Mouse (Mus musculus) midbrain, postnatal 0 days (tissue): Measurements from ENCODE around the gene Rnase4. TPM values are rescaled to one million over a fixed set of nuclear protein-coding genes. Genes with fewer than 3 reads are reported as not detected.
"Not testable (repeated sequence)": the region's sequence is repeated elsewhere in the genome, so short reads cannot be mapped to it uniquely, and the experiment has no call there.

ENCODE experiments used
- ATAC-seq: fragments of 200-750 bp; cut with Nextera tagmentation; 2 replicates; pipeline ENCODE4 v1.8.0; 2017; ENCODE audit warnings: moderate number of reproducible peaks, mild to moderate bottlenecking, moderate TSS enrichment, moderate library complexity; ENCODE audit not compliant: low FRiP score
- DNase-seq: peaks from one replicate; pipeline ENCODE4 v3.0.0-alpha.2; 2015; ENCODE audit warnings: low spot score
- H3K27ac ChIP-seq: fragments of 300-500 bp; sonication (generic); 2 replicates; pipeline ENCODE4 v1.5.1; 2014; ENCODE audit warnings: low read depth, mild to moderate bottlenecking, low read length, mixed read lengths
- H3K27me3 ChIP-seq: fragments of 300-500 bp; sonication (generic); 2 replicates; pipeline ENCODE4 v1.6.1; 2014; ENCODE audit warnings: low read length, control low read depth, mixed read lengths; ENCODE audit not compliant: insufficient read depth
- H3K36me3 ChIP-seq: fragments of 300-500 bp; sonication (generic); 2 replicates; pipeline ENCODE4 v1.6.1; 2014; ENCODE audit warnings: low read length, control low read depth, mixed read lengths; ENCODE audit not compliant: insufficient read depth
- H3K4me1 ChIP-seq: fragments of 300-500 bp; sonication (generic); 2 replicates; pipeline ENCODE4 v1.6.1; 2014; ENCODE audit warnings: mild to moderate bottlenecking, control low read depth, antibody characterized with exemption, low read length, mixed read lengths; ENCODE audit not compliant: insufficient read depth
- H3K4me2 ChIP-seq: fragments of 300-500 bp; sonication (generic); 2 replicates; pipeline ENCODE4 v1.6.1; 2014; ENCODE audit warnings: low read depth, mild to moderate bottlenecking, low read length, mixed read lengths; ENCODE audit not compliant: poor library complexity, severe bottlenecking
- H3K4me3 ChIP-seq: fragments of 300-500 bp; sonication (generic); 2 replicates; pipeline ENCODE4 v1.5.1; 2014; ENCODE audit warnings: low read depth, mild to moderate bottlenecking, low read length, moderate library complexity
- H3K9ac ChIP-seq: fragments of 300-500 bp; sonication (generic); replicated peaks from 2 replicates; pipeline ENCODE4 v1.6.1; 2014; ENCODE audit warnings: mild to moderate bottlenecking, low read length, moderate library complexity, mixed read lengths; ENCODE audit not compliant: poor library complexity, severe bottlenecking
- H3K9me3 ChIP-seq: fragments of 300-500 bp; sonication (generic); 2 replicates; pipeline ENCODE4 v1.6.1; 2016; ENCODE audit warnings: low read length, control low read depth
- CTCF ChIP-seq: IDR thresholded peaks from 2 replicates; pipeline ENCODE4 v1.5.1; 2016; ENCODE audit warnings: antibody characterized with exemption, mild to moderate bottlenecking
- WGBS: fragments of 180-500 bp; shearing (Covaris S2); extraction: QIAGEN DNeasy Blood & Tissue Kit; methylation state at CpG from one replicate; pipeline ENCODE4 v1.1.7; 2014; 5-methylcytosine and 5-hydroxymethylcytosine counted together
- polyA plus RNA-seq: library from polyadenylated mRNA; unstranded; fragments of >200 nt; fragmentation: Nextera tagmentation; extraction: Ambion mirVana; gene quantifications from 2 replicates; pipeline ENCODE4 v1.2.1, GENCODE M21; 2015
- total RNA-seq: library from RNA; depleted of rRNA; stranded (reverse); fragments of >200 nt; gene quantifications from 2 replicates; pipeline ENCODE4 v1.2.3, GENCODE M21; 2014

Gene Rnase4
- total and polyA plus RNA-seq, 2 experiments from 2014 or later, result 14.9 to 29.3 TPM

GRCm38 (mm10) chr14:51092073-51092620 lies 1.3 kb downstream of the Rnase4 start:
- TF ChIP-seq CTCF, result no peak
- H3K36me3 ChIP-seq, result no peaks in the 10 kb centered on the region
- DNase-seq (no peak), ATAC-seq (no peak)
- 57% methylated on average over 8 of the region's 8 CpGs for WGBS
- H3K4me3 ChIP-seq, result peak overlapping the region; percentile 74
- no peaks in the 10 kb centered on the region for H3K27me3 ChIP-seq
- no peaks in the 10 kb centered on the region for H3K9me3 ChIP-seq
- no peak overlapping the region for H3K27ac ChIP-seq
- H3K4me1 ChIP-seq, result no peaks in the 10 kb centered on the region
- H3K4me2 ChIP-seq, result peak overlapping the region; percentile 64
- no peak overlapping the region for H3K9ac ChIP-seq

- H3K9me3 ChIP-seq, result no peaks in the 10 kb centered on the region
- ATAC-seq (no peak), DNase-seq (peak; percentile 6)
- 30% methylated on average over 3 of the region's 3 CpGs for WGBS
- no peak overlapping the region for H3K4me3 ChIP-seq
- H3K4me1 ChIP-seq, result no peaks in the 10 kb centered on the region
- TF ChIP-seq CTCF, result no peak
- no peak overlapping the region for H3K4me2 ChIP-seq
- no peaks in the 10 kb centered on the region for H3K27me3 ChIP-seq
- H3K36me3 ChIP-seq, result no peaks in the 10 kb centered on the region
- no peak overlapping the region for H3K9ac ChIP-seq
- no peak overlapping the region for H3K27ac ChIP-seq
Measured at GRCm38 (mm10) chr14:51093496-51093895, 2.6 kb downstream of the Rnase4 start.

GRCm38 (mm10) chr14:51094096-51094875 lies 3.4 kb downstream of the Rnase4 start:
- WGBS, result 80% methylated on average over 5 of the region's 5 CpGs

GRCm38 (mm10) chr14:51094921-51095320 lies 4.0 kb downstream of the Rnase4 start:
- ATAC-seq (no peak), DNase-seq (no peak)
- TF ChIP-seq CTCF, result no peak
- Histone ChIP-seq H3K9ac (no peak overlapping the region), H3K9me3 (no peaks in the 10 kb centered on the region), H3K4me1 (no peaks in the 10 kb centered on the region), H3K36me3 (no peaks in the 10 kb centered on the region), H3K4me2 (no peak overlapping the region), H3K4me3 (no peak overlapping the region), H3K27ac (no peak overlapping the region), H3K27me3 (no peaks in the 10 kb centered on the region)
- 74% methylated on average over 9 of the region's 9 CpGs for WGBS

More at GRCm38 (mm10) chr14:51094096-51094875, 3.4 kb downstream of the Rnase4 start:
- ATAC-seq, result no peak
- Histone ChIP-seq H3K9ac (no peak overlapping the region), H3K4me1 (no peaks in the 10 kb centered on the region), H3K9me3 (no peaks in the 10 kb centered on the region), H3K4me2 (no peak overlapping the region), H3K4me3 (no peak overlapping the region), H3K27me3 (no peaks in the 10 kb centered on the region), H3K36me3 (no peaks in the 10 kb centered on the region), H3K27ac (no peak overlapping the region)
- peak; percentile 6 for DNase-seq
- no peak for TF ChIP-seq CTCF

- no peaks in the 10 kb centered on the region for H3K36me3 ChIP-seq
- no peak overlapping the region for H3K9ac ChIP-seq
- DNase-seq (no peak), ATAC-seq (no peak)
- 73% methylated on average over 9 of the region's 9 CpGs for WGBS
- H3K4me2 ChIP-seq, result no peak overlapping the region
- no peak for TF ChIP-seq CTCF
- H3K9me3 ChIP-seq, result no peaks in the 10 kb centered on the region
- H3K4me1 ChIP-seq, result no peaks in the 10 kb centered on the region
- no peak overlapping the region for H3K4me3 ChIP-seq
- no peaks in the 10 kb centered on the region for H3K27me3 ChIP-seq
- H3K27ac ChIP-seq, result no peak overlapping the region
Measured at GRCm38 (mm10) chr14:51095736-51096524, 5.1 kb downstream of the Rnase4 start.

GRCm38 (mm10) chr14:51098300-51098699 lies 7.4 kb downstream of the Rnase4 start:
- DNase-seq (peak; percentile 57), ATAC-seq (peak; percentile 41)
- H3K9ac ChIP-seq, H3K36me3 ChIP-seq, H3K4me3 ChIP-seq, H3K27ac ChIP-seq, H3K4me1 ChIP-seq, H3K4me2 ChIP-seq, H3K9me3 ChIP-seq, H3K27me3 ChIP-seq: not testable (repeated sequence)
- peak; percentile 78 for TF ChIP-seq CTCF
- WGBS, result 29% methylated on average over 1 of the region's 1 CpGs
